Mouse (Mus musculus) right cerebral cortex, adult 18-20 months (tissue): ENCODE data around the gene Ucn2.

Experiments
- DNase-seq: peaks from one replicate; pipeline ENCODE4 v3.0.0; 2022; ENCODE audit warnings: mixed read lengths

Ucn2 gene

GRCm38 (mm10) chr9:109032435-109032834 is 46.6 kb downstream of the Ucn2 start:
- DNase-seq: no peak
